Mouse (Mus musculus) thymus, postnatal 0 days (tissue): ENCODE results near the gene Cdh24. TPM values are rescaled to one million over a fixed set of nuclear protein-coding genes. Genes with fewer than 3 reads are reported as not detected.
A peak's percentile ranks its signal among the peaks of the same experiment; 100 is the strongest.

Experiments
- DNase-seq: peaks from one replicate; pipeline ENCODE4 v3.0.0-alpha.2; 2015; ENCODE audit warnings: low spot score
- polyA plus RNA-seq: library from polyadenylated mRNA; unstranded; fragments of >200 nt; fragmentation: Nextera tagmentation; extraction: Ambion mirVana; gene quantifications from 2 replicates; pipeline ENCODE4 v1.2.1, GENCODE M21; 2015

Gene Cdh24
- polyA plus RNA-seq: 5.2 and 5.4 TPM in 2 replicates

GRCm38 (mm10) chr14:54641305-54641969, at the start of gene Cdh24:
Cdh24 (minus strand) TSS chr14:54641364.
- peak; percentile 91 for DNase-seq

GRCm38 (mm10) chr14:54687251-54687650, 46.1 kb upstream of the Cdh24 start:
- DNase-seq: no peak

GRCm38 (mm10) chr14:54686522-54687143, 45.5 kb upstream of the Cdh24 start, which contains the start of gene Acin1:
Acin1 (minus strand) TSS chr14:54686931.
- peak; percentile 100 for DNase-seq

GRCm38 (mm10) chr14:54686063-54686521, 44.9 kb upstream of the Cdh24 start, which contains the start of gene 1700123O20Rik:
1700123O20Rik (plus strand) TSS chr14:54686216.
- DNase-seq: peak; percentile 87

- DNase-seq: no peak
Measured at GRCm38 (mm10) chr14:54685471-54685870, 44.3 kb upstream of the Cdh24 start.

- DNase-seq: peak; percentile 38
Measured at GRCm38 (mm10) chr14:54682396-54682795, 41.2 kb upstream of the Cdh24 start.

GRCm38 (mm10) chr14:54678657-54679304, 37.6 kb upstream of the Cdh24 start:
- DNase-seq: no peak

GRCm38 (mm10) chr14:54676290-54676689, 35.1 kb upstream of the Cdh24 start:
- DNase-seq: no peak

GRCm38 (mm10) chr14:54674317-54674716, 33.2 kb upstream of the Cdh24 start:
- DNase-seq: no peak

GRCm38 (mm10) chr14:54669381-54669780, 28.2 kb upstream of the Cdh24 start:
- DNase-seq: peak; percentile 55

GRCm38 (mm10) chr14:54664477-54665222, 23.5 kb upstream of the Cdh24 start:
- DNase-seq: no peak

- DNase-seq: no peak
Measured at GRCm38 (mm10) chr14:54660009-54660408, 18.8 kb upstream of the Cdh24 start.

- DNase-seq: peak; percentile 81
Measured at GRCm38 (mm10) chr14:54653496-54653895, 12.3 kb upstream of the Cdh24 start.

GRCm38 (mm10) chr14:54652787-54653186, 11.6 kb upstream of the Cdh24 start:
- no peak for DNase-seq

GRCm38 (mm10) chr14:54651556-54651955, 10.4 kb upstream of the Cdh24 start:
- no peak for DNase-seq

GRCm38 (mm10) chr14:54650621-54651454, 9.7 kb upstream of the Cdh24 start:
- peak; percentile 93 for DNase-seq

GRCm38 (mm10) chr14:54647900-54648299, 6.7 kb upstream of the Cdh24 start:
- no peak for DNase-seq

GRCm38 (mm10) chr14:54646898-54647636, 5.9 kb upstream of the Cdh24 start:
- no peak for DNase-seq

GRCm38 (mm10) chr14:54646455-54646854, 5.3 kb upstream of the Cdh24 start:
- DNase-seq: no peak

GRCm38 (mm10) chr14:54644294-54644693, 3.1 kb upstream of the Cdh24 start:
- DNase-seq: no peak
